Mouse (Mus musculus): ENCODE measurements at regions not wholly inside any gene's neighbourhood (a gene's known extent, or its start where the extent isn't known, plus 50 kb on each side); places are given as distances from the start of the nearest gene placed in this dataset.

GRCm38 (mm10) chr13:20037436-20037835, 53.0 kb upstream of the Elmo1 start:
- no peak for TF ChIP-seq POLR2A (IDR thresholded peaks at IDR 0.05; ENCODE audit: borderline replicate concordance, insufficient read depth, low read length)
- TF ChIP-seq CTCF (IDR thresholded peaks at IDR 0.05; ENCODE audit: borderline replicate concordance, insufficient read depth, low read depth, low read length): no peak

Data from cerebellum, adult 2 months (tissue).